Mouse (Mus musculus) forebrain, embryonic 11.5 days (tissue): Measurements from ENCODE around the gene Baz2a. TPM values are rescaled to one million over a fixed set of nuclear protein-coding genes. Genes with fewer than 3 reads are reported as not detected.

Source experiments
- ATAC-seq: fragments of 200-750 bp; cut with Nextera tagmentation; replicated peaks from 2 replicates; pipeline ENCODE4 v1.8.0; 2017; ENCODE audit warnings: moderate TSS enrichment; ENCODE audit not compliant: low FRiP score
- DNase-seq: peaks from one replicate; pipeline ENCODE4 v3.0.0-alpha.2; 2017; ENCODE audit warnings: low spot score
- H3K27ac ChIP-seq: fragments of 300-500 bp; sonication (generic); 2 replicates; pipeline ENCODE4 v1.5.1; 2014; ENCODE audit warnings: low read depth, low read length
- H3K27me3 ChIP-seq: fragments of 300-500 bp; sonication (generic); 2 replicates; pipeline ENCODE4 v1.6.1; 2014; ENCODE audit warnings: mild to moderate bottlenecking, low read length, mixed read lengths; ENCODE audit not compliant: control insufficient read depth, insufficient read depth
- H3K36me3 ChIP-seq: fragments of 300-500 bp; sonication (generic); 2 replicates; pipeline ENCODE4 v1.6.1; 2014; ENCODE audit warnings: mild to moderate bottlenecking, low read length, moderate library complexity, mixed read lengths; ENCODE audit not compliant: control insufficient read depth, insufficient read depth
- H3K4me1 ChIP-seq: fragments of 300-500 bp; sonication (generic); replicated peaks from 2 replicates; pipeline ENCODE4 v1.6.1; 2014; ENCODE audit warnings: low read length, mixed read lengths; ENCODE audit not compliant: control insufficient read depth, insufficient read depth
- H3K4me2 ChIP-seq: fragments of 300-500 bp; sonication (generic); 2 replicates; pipeline ENCODE4 v1.6.1; 2014; ENCODE audit warnings: low read depth, mild to moderate bottlenecking, low read length, moderate library complexity, mixed read lengths; ENCODE audit not compliant: severe bottlenecking
- H3K4me3 ChIP-seq: fragments of 300-500 bp; sonication (generic); 2 replicates; pipeline ENCODE4 v1.5.1; 2014; ENCODE audit warnings: low read depth, low read length
- H3K9ac ChIP-seq: fragments of 300-500 bp; sonication (generic); 2 replicates; pipeline ENCODE4 v1.6.1; 2014; ENCODE audit warnings: low read length
- H3K9me3 ChIP-seq: fragments of 300-500 bp; sonication (generic); 2 replicates; pipeline ENCODE4 v1.6.1; 2016; ENCODE audit warnings: low read length, mixed read lengths; ENCODE audit not compliant: control insufficient read depth
- WGBS: fragments of 180-500 bp; shearing (Covaris S2); extraction: QIAGEN DNeasy Blood & Tissue Kit; methylation state at CpG from one replicate; pipeline ENCODE4 v1.1.7; 2014; 5-methylcytosine and 5-hydroxymethylcytosine counted together
- polyA plus RNA-seq: library from polyadenylated mRNA; unstranded; fragments of >200 nt; fragmentation: Nextera tagmentation; extraction: Ambion mirVana; gene quantifications from 2 replicates; pipeline ENCODE4 v1.2.1, GENCODE M21; 2014

Gene Baz2a
- polyA plus RNA-seq, 1 experiment from 2014 or later = 20.9 TPM

GRCm38 (mm10) chr10:128124831-128125230, 33.5 kb downstream of the Baz2a start:
- Histone ChIP-seq H3K4me1 (no peaks in the 10 kb centered on the region), H3K4me2 (no peak overlapping the region), H3K27ac (no peak overlapping the region), H3K27me3 (no peaks in the 10 kb centered on the region), H3K9ac (no peak overlapping the region), H3K36me3 (peaks cover 24% of the 10 kb centered on the region), H3K4me3 (no peak overlapping the region), H3K9me3 (no peaks in the 10 kb centered on the region)
- 95% methylated on average over 9 of the region's 9 CpGs for WGBS
- ATAC-seq (no peak), DNase-seq (no peak)

GRCm38 (mm10) chr10:128125951-128126350, 34.6 kb downstream of the Baz2a start:
- no peaks in the 10 kb centered on the region for H3K4me1 ChIP-seq
- ATAC-seq (no peak), DNase-seq (no peak)
- 93% methylated on average over 14 of the region's 14 CpGs for WGBS
- no peak overlapping the region for H3K4me3 ChIP-seq
- no peak overlapping the region for H3K4me2 ChIP-seq
- H3K27me3 ChIP-seq = no peaks in the 10 kb centered on the region
- H3K9me3 ChIP-seq = no peaks in the 10 kb centered on the region
- peaks cover 19% of the 10 kb centered on the region for H3K36me3 ChIP-seq
- H3K27ac ChIP-seq = no peak overlapping the region
- H3K9ac ChIP-seq = no peak overlapping the region

GRCm38 (mm10) chr10:128127497-128127896, 36.1 kb downstream of the Baz2a start:
- Histone ChIP-seq H3K4me2 (no peak overlapping the region), H3K36me3 (peaks cover 10% of the 10 kb centered on the region; the same call in 1 of the 2 replicates), H3K9me3 (no peaks in the 10 kb centered on the region), H3K27ac (no peak overlapping the region), H3K4me1 (no peaks in the 10 kb centered on the region), H3K27me3 (no peaks in the 10 kb centered on the region), H3K4me3 (no peak overlapping the region), H3K9ac (no peak overlapping the region)
- WGBS = 84% methylated on average over 5 of the region's 5 CpGs
- DNase-seq (no peak), ATAC-seq (no peak)

- no peaks in the 10 kb centered on the region for H3K4me1 ChIP-seq
- no peak for DNase-seq
- ATAC-seq = no peak
Observed at GRCm38 (mm10) chr10:128128143-128128542, 36.8 kb downstream of the Baz2a start.

GRCm38 (mm10) chr10:128131297-128131696, 39.9 kb downstream of the Baz2a start:
- Histone ChIP-seq H3K36me3 (no peaks in the 10 kb centered on the region), H3K9me3 (no peaks in the 10 kb centered on the region), H3K9ac (no peak overlapping the region), H3K4me1 (no peaks in the 10 kb centered on the region), H3K4me2 (no peak overlapping the region), H3K27ac (no peak overlapping the region), H3K27me3 (no peaks in the 10 kb centered on the region), H3K4me3 (no peak overlapping the region)
- DNase-seq (no peak), ATAC-seq (no peak)
- WGBS = 87% methylated on average over 3 of the region's 3 CpGs

More at GRCm38 (mm10) chr10:128128143-128128542, 36.8 kb downstream of the Baz2a start:
- WGBS = 90% methylated on average over 8 of the region's 8 CpGs
- Histone ChIP-seq H3K27me3 (no peaks in the 10 kb centered on the region), H3K36me3 (peaks cover 8% of the 10 kb centered on the region; the same call in 1 of the 2 replicates), H3K27ac (no peak overlapping the region), H3K9me3 (no peaks in the 10 kb centered on the region), H3K9ac (no peak overlapping the region), H3K4me2 (no peak overlapping the region), H3K4me3 (no peak overlapping the region)

- ATAC-seq (no peak), DNase-seq (no peak)
- Histone ChIP-seq H3K27ac (no peak overlapping the region), H3K27me3 (no peaks in the 10 kb centered on the region), H3K9me3 (no peaks in the 10 kb centered on the region), H3K4me3 (no peak overlapping the region), H3K9ac (no peak overlapping the region), H3K36me3 (no peaks in the 10 kb centered on the region), H3K4me1 (no peaks in the 10 kb centered on the region), H3K4me2 (no peak overlapping the region)
Observed at GRCm38 (mm10) chr10:128131812-128132211, 40.4 kb downstream of the Baz2a start.

GRCm38 (mm10) chr10:128133650-128134332, 42.4 kb downstream of the Baz2a start:
- Histone ChIP-seq H3K4me1 (no peaks in the 10 kb centered on the region), H3K9ac (0 out of 2 replicates have a peak overlapping the region, but pooled peaks have one; percentile 17), H3K4me2 (no peak overlapping the region), H3K9me3 (no peaks in the 10 kb centered on the region), H3K36me3 (no peaks in the 10 kb centered on the region), H3K27ac (no peak overlapping the region), H3K4me3 (no peak overlapping the region), H3K27me3 (no peaks in the 10 kb centered on the region)
- 49% methylated on average over 13 of the region's 13 CpGs for WGBS
- no peak for ATAC-seq
- DNase-seq = no peak

GRCm38 (mm10) chr10:128135374-128135773, 44.0 kb downstream of the Baz2a start:
- H3K9me3 ChIP-seq = no peaks in the 10 kb centered on the region
- H3K27ac ChIP-seq = no peak overlapping the region
- 90% methylated on average over 6 of the region's 6 CpGs for WGBS
- H3K9ac ChIP-seq = no peak overlapping the region
- H3K4me3 ChIP-seq = no peak overlapping the region
- no peaks in the 10 kb centered on the region for H3K4me1 ChIP-seq
- ATAC-seq (no peak), DNase-seq (no peak)
- H3K36me3 ChIP-seq = no peaks in the 10 kb centered on the region
- no peak overlapping the region for H3K4me2 ChIP-seq
- H3K27me3 ChIP-seq = no peaks in the 10 kb centered on the region
